Mouse (Mus musculus) liver, adult 2 months (tissue): ENCODE data around the gene Usp47.

Experiments
- CTCF ChIP-seq: fragments of 200-500 bp; IDR thresholded peaks from 2 replicates; pipeline ENCODE4 v1.5.1; 2011; ENCODE audit warnings: low read depth, low read length, control low read depth
- POLR2A ChIP-seq: fragments of 200-500 bp; IDR thresholded peaks from 2 replicates; pipeline ENCODE4 v1.6.1; 2011; ENCODE audit warnings: low read length, control low read depth; ENCODE audit not compliant: insufficient read depth; ENCODE audit errors: extremely low read depth

DNA sequence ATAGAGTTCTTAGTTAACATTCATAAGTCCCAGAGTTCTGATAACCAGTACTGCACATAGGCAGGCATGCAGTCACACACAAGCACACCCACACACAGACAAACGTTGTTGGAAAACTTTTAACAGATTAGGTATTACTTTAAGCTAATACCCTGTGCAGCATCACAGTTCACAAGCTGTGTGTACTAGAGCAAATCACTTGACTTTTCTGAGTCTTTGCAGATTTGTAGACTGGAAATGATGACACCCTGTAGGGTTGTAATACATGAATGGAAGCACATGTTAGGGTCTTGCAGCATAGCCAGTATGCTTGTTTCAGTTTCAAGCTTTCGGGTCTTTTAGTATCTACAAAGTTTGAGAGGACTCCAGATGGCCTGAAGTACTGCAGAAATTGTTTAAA lies 60.9 kb downstream of the Usp47 start:
- no peak for TF ChIP-seq CTCF
- TF ChIP-seq POLR2A: no peak
